Mouse (Mus musculus): ENCODE measurements around the gene Tent5b.

Gene Tent5b

GRCm38 (mm10) chr4:133479458-133480184 lies at the start of gene Tent5b:
Gene Tent5b (plus strand): TSS chr4:133480132.
- peak; percentile 93 for DNase-seq (ENCODE audit: low spot score)

DNA sequence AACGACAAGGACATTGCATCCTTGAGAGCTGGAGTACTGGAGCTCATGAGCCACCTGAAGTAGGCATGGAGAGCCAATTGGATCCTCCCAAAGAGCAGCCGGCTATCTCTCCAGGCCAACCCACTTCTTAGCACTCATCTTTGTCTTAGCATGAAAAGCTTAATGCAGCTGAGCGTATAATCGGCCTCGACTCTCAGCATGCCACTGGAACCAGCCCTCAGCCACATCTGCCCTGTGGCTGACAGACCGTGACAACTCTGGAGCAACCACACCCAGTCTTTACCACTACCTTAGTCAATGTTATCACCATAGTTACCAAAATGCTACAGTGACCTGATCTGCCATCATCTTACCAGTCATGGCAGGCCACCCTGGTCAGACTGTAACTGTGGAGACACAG lies 48.4 kb upstream of the Tent5b start:
- no peak for DNase-seq (ENCODE audit: low spot score)

- no peak for DNase-seq (ENCODE audit: low spot score)
These were observed 47.3 kb upstream of the Tent5b start for GRCm38 (mm10) chr4:133432560-133433171.

- DNase-seq (ENCODE audit: low spot score) = no peak
These were observed 44.0 kb upstream of the Tent5b start for GRCm38 (mm10) chr4:133435921-133436320.

DNA sequence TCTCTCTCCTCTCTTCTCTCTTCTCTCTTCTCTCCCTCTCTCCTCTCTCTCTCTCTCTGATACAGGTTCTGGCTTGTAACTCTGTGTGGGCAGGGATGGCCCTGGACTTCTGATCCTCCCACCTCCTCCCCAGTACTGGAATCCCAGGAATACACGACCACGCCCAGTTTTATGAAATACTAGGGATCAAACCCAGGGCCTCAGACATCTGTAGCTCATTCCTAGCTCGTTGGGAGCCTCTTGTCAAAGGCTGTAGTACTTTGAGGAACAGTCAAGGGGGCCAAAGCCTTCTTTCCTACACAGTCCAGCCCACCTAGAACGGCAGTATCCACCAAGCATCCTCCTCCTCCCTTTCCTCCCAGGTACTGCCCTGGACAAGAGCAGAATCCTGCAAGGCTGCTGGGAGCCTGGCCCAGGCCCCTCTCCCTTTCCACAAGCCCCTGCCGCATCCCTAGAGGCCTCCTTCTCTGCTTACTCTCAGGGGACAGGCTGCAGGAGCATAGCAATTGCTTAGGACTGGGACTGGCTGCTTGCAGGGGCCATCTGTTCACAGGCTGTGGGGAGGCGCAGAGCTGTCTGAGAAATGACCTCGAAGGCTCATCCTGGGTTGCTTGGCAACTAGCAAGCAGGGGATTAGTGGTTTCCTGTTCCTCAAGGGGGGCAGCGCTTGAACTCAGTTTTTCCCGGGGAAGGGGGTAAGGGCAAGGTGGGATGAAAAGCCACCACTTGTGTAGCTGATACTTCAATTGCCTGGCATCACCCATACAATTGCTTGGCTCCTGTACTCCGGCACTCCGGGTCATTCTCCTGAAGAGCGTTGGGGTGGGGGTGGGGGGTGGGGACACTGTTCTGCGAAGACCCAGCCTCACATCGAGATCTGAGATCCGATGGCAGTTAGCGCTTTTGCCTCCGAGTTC lies 40.2 kb upstream of the Tent5b start:
- no peak for DNase-seq (ENCODE audit: low spot score)

DNA sequence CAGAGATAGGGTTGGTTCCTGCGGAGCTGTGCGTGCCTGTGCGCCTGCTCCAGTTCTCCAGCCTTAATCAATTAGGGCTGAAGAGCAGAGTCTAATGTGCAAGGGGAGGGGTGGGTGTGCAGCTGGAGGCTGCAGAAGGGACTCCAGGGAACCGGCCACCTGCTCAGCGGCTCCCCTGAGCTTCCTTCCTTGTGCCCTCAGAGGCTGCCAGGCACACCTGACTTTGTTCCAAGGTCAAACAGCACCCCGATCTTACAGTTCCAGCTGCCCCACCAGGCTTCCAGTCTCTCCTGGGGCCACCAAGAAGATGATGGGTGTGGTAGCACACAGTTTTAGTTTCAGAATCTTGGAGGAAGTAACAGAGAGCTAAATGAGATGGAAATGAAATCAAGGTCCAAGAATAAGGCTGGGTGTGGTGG lies 39.5 kb upstream of the Tent5b start:
- no peak for DNase-seq (ENCODE audit: low spot score)

DNA sequence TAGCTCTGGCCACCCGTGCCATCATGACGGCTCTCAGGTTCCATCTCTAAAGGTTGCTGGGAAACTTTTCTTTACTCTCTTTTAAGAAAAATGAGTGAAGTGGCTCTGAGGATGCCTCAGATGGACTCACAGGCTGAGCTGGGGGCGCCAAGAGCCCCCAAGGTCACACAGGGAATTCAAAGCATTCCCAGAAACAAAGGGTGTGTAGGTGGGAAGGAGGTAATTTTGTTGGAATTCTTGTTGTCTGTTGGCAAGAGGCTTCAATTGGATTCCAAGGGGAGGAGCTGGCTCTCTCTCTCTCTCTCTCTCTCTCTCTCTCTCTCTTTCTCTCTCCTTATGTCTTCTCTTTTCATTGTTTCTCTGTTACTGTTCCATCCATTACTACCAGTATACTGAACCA lies 37.7 kb upstream of the Tent5b start:
- no peak for DNase-seq (ENCODE audit: low spot score)

GRCm38 (mm10) chr4:133443085-133443484 lies 36.8 kb upstream of the Tent5b start:
- DNase-seq (ENCODE audit: low spot score) = no peak

DNA sequence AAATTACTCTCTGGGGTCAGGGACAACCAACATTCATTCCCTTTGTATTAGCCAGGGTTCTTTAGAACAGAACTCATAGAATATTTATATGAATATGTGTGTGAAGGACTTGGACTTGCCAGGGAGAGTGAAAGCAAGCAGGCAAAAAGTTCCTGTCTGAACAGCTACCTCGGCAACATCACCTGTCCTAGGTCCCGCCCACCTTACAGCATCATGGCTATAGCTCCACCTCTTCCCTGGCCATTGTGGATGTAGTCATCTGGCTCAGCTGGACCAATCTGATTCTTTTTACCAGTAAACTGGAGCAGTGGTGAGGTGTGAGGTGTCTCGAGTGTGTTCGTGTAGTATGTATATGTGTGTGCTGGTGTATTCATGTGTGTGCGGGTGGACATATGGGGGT lies 34.2 kb upstream of the Tent5b start:
- DNase-seq (ENCODE audit: low spot score) = no peak

DNA sequence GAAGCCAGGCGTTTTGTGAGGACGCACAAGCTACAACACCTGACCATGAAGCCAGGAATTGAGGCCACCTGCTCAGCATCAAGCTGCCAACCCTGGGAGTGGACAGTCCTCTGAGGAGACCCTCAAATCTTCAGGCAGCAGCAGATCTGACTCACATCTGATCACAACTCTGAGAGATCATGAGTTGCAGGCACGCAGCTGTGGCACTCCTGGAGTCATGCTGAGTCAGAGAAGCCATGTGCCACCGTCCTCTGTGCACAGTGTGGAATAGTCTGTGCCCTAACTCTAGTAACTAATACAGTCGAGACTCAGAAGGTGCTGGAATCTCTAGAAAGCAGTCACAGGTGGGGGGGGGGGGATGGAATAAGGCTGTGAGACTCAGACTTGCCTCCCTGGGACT lies 32.6 kb upstream of the Tent5b start:
- DNase-seq (ENCODE audit: low spot score) = no peak

DNA sequence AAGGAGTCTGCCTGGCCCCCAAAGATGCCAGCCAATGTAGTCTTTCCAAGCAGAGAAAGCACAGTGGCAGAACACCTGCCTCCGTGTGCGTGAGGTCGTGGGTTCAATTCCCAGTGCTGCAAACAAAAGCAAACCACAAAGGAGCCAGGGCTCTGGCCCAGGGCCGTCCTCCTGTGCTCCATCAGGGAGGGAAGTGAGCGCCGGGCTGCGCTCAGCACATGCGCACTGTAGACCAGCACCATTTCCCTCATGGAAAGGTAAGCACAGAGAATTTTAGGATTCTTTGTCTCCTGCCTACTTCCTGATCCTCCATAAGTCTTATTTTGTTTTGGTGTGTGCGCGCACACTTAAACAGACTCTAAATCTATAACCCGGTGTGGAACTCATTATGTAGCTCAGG lies 32.0 kb upstream of the Tent5b start:
- DNase-seq (ENCODE audit: low spot score) = no peak

DNA sequence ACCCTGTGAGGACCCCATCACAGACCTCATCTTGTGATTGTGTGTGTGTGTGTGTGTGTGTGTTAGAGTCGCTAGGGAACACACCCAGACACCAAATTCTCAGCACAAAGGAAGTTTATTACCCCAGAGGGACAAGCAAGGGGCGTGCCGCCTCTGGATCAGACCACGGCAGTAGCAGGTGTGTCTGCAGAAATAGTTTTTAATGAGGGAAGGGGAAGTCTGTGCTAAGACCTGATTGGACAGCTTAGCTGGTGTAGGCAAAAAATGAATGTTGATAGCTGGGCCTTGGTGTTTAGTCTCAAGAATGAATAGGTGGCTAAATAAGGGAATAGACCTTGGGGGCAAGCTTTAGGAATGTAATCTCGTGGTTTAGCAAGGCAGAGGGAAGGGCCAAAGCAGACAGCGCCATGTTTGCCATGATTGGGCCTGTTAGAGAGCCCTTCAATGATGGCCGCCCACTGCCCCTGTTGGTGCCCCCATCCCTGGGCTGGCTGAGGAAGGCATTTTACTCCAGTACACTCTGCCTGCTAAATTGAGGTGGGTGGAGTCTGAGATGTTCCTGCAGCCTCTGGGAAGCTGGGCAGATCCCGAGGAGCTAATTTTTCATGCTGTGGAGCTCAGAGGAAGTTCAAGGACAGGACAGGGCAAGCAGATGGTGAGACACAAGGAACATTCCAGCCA lies 31.1 kb upstream of the Tent5b start:
- no peak for DNase-seq (ENCODE audit: low spot score)

- DNase-seq (ENCODE audit: low spot score) = peak; percentile 16
These were observed 30.2 kb upstream of the Tent5b start for GRCm38 (mm10) chr4:133449726-133450125.

- peak; percentile 67 for DNase-seq (ENCODE audit: low spot score)
These were observed 28.4 kb upstream of the Tent5b start for GRCm38 (mm10) chr4:133451536-133451935.

DNA sequence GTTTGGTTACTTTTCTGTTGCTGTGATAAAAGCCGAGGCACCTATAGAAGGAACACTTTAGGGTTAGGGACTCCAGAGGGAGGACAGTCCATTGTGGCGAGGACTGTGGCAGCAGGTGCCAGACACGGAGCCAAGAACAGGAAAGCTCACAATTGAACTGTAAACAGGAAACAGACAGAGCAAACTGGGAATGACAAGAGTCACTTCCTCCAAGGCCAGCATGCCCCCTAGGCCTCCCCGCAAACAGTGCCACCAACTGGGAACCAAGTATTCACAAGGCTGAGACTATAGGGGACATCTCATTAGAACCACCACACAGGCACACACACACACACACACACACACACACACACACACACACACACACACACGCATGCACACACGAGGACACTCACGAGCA lies 27.5 kb upstream of the Tent5b start:
- DNase-seq (ENCODE audit: low spot score) = no peak

DNA sequence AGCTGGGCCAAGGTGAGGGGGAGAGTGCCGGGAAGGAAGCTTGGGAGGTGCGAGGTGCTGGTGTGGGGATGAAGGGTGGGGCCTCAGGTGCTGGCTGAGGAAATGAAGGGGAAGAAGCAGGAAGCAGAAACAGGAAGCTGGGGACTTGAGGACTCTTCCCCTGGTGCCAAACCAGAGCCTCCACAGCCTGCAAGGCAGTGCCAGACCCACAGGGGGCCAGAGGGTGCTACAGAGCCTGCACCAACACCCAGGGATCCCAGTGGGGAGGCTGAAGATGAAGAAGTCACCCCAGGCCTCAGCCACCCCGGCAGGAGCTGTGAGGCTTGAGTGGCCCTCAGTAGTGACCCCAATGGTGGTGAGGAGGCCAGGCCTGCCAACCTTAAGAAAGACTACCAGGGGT lies 21.9 kb upstream of the Tent5b start:
- DNase-seq (ENCODE audit: low spot score) = no peak

DNA sequence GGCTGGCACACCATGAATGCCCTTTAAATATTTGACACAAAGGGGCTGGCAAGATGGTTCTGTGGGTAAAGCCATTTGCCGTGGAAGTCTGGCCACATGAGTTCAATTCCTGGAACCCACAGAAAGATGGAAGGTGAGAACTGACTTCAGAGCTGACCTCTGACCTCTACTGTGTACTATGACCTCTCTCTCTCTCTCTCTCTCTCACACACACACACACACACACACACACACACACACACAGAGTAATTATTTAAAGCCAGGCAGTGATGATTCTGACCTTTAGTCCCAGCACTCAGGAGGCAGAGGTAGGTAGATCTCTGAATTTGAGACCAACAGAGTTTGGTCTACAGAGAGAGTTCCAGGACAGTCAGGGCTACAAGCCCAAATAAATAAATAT lies 19.9 kb upstream of the Tent5b start:
- DNase-seq (ENCODE audit: low spot score) = no peak

DNA sequence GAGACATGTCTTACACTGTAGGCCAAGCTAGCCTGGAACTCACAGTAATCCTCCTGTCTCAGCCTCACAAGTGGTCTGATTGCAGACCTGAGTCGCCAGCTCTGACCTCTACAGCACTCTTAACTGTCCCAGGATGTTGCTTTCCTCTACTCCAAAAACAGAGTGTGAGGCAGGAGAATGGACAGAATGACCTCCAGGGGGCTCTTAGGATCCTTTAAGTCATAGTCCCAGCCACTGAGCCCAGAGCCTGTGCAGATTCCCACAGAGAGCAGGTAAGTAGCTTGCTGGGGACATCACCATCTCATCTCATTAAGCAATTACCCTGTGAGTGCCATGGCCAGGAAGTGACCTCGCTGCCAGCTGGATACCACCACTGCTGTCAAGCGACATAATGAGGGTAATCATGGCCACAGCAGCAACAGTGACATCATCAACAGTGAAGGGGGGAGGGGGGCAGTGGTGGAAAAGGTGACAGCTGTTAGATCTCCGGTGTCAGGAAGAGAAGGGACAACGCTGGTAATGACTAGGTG lies 19.1 kb upstream of the Tent5b start:
- no peak for DNase-seq (ENCODE audit: low spot score)

DNA sequence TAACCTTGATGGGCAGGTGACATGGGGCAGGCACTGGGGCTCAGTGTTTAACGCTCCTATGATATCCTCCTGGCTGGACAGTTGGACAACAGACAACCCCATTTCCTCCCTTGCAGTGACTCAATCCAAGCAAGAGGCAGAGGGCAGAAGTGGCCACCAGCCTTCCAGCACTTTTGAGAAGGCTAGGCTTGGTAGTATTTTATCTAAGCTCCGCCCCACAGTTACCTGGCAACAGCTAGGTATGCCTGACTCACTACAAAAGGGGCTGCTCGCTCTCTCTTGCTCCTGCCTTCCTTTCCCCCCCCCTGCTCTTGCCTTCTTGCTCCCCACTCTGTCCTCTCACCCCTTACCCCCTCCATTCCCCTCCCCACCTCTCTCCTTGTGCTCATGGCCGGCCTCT lies 18.6 kb upstream of the Tent5b start:
- DNase-seq (ENCODE audit: low spot score) = no peak

DNA sequence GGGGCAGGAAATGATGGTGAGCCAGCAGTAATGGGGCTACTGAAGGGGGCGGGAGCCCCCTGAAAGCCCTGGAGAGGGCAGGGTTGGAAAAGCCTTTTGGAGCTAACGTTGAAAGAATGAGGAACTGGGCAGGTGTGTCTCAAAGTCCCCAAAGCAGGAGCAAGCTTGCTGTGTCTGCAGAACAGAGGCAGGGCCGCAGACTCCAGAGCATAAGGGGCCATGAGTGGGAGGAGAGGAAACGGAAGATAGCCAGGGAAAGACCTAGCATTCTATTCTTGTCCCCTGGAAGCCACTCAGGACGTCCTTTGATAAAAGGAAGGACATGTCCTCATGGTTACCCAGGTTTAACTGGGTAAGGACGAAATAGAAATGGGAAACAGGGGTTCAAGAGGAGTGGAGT lies 16.7 kb upstream of the Tent5b start:
- DNase-seq (ENCODE audit: low spot score) = no peak

- peak; percentile 66 for DNase-seq (ENCODE audit: low spot score)
These were observed 11.9 kb upstream of the Tent5b start for GRCm38 (mm10) chr4:133468080-133468479.

GRCm38 (mm10) chr4:133469122-133469521 lies 10.8 kb upstream of the Tent5b start:
- DNase-seq (ENCODE audit: low spot score) = no peak
